Mouse (Mus musculus): ENCODE data around the gene Derl3. TPM values are rescaled to one million over a fixed set of nuclear protein-coding genes. Genes with fewer than 3 reads are reported as not detected.
"Not testable (repeated sequence)": the region's sequence is repeated elsewhere in the genome, so short reads cannot be mapped to it uniquely, and the experiment has no call there.

Gene Derl3
- polyA plus RNA-seq, 1 experiment from 2014 or later: 2.1 TPM

- H3K4me1 ChIP-seq (ENCODE audit: control insufficient read depth, insufficient read depth, low read length); H3K9me3 ChIP-seq (ENCODE audit: control insufficient read depth, low read length); H3K27me3 ChIP-seq (replicated peaks; ENCODE audit: control insufficient read depth, insufficient read depth, low read length): not testable (repeated sequence)
- peak; percentile 98 for ATAC-seq (ENCODE audit: low read depth)
- 1% methylated on average over 19 of the region's 46 CpGs for WGBS
- peak within 1 kb of the TSS; percentile 66 for H3K4me2 ChIP-seq (ENCODE audit: low read depth, low read length)
- H3K36me3 ChIP-seq (ENCODE audit: control insufficient read depth, insufficient read depth, low read length): peaks cover 20% of the 10 kb centered on the region
- peak within 1 kb of the TSS; percentile 94 for H3K27ac ChIP-seq (replicated peaks; ENCODE audit: low read depth, low read length)
- H3K9ac ChIP-seq (ENCODE audit: low read depth, low read length): peak within 1 kb of the TSS; percentile 90
- DNase-seq (ENCODE audit: low spot score): peak; percentile 95
- H3K4me3 ChIP-seq (ENCODE audit: low read depth, low read length): peak within 1 kb of the TSS; percentile 68
These were observed 33.3 kb upstream of the Derl3 start, which contains the start of gene Mif for GRCm38 (mm10) chr10:75859786-75860470. TSS of gene Mif (minus strand) at chr10:75860240.

- H3K4me3 ChIP-seq (ENCODE audit: low read depth, low read length): peak overlapping the region; percentile 68; the same call in 1 of the 2 replicates
- H3K4me2 ChIP-seq (ENCODE audit: low read depth, low read length): peak overlapping the region; percentile 66
- peak overlapping the region; percentile 94 for H3K27ac ChIP-seq (replicated peaks; ENCODE audit: low read depth, low read length)
These were observed 32.5 kb upstream of the Derl3 start for GRCm38 (mm10) chr10:75860746-75861145.

GRCm38 (mm10) chr10:75861587-75861986, 31.6 kb upstream of the Derl3 start:
- DNase-seq (ENCODE audit: low spot score) (no peak), ATAC-seq (ENCODE audit: low read depth) (no peak)
- Histone ChIP-seq H3K27me3 (replicated peaks; ENCODE audit: control insufficient read depth, insufficient read depth, low read length) (no peaks in the 10 kb centered on the region), H3K4me3 (ENCODE audit: low read depth, low read length) (no peak overlapping the region), H3K27ac (replicated peaks; ENCODE audit: low read depth, low read length) (no peak overlapping the region), H3K9ac (ENCODE audit: low read depth, low read length) (no peak overlapping the region), H3K4me2 (ENCODE audit: low read depth, low read length) (no peak overlapping the region), H3K4me1 (ENCODE audit: control insufficient read depth, insufficient read depth, low read length) (peaks cover 10% of the 10 kb centered on the region), H3K9me3 (ENCODE audit: control insufficient read depth, low read length) (no peaks in the 10 kb centered on the region), H3K36me3 (ENCODE audit: control insufficient read depth, insufficient read depth, low read length) (peaks cover 20% of the 10 kb centered on the region)
- 88% methylated on average over 5 of the region's 5 CpGs for WGBS

More at GRCm38 (mm10) chr10:75860746-75861145, 32.5 kb upstream of the Derl3 start:
- Histone ChIP-seq H3K27me3 (replicated peaks; ENCODE audit: control insufficient read depth, insufficient read depth, low read length) (no peaks in the 10 kb centered on the region), H3K4me1 (ENCODE audit: control insufficient read depth, insufficient read depth, low read length) (peaks cover 10% of the 10 kb centered on the region), H3K9ac (ENCODE audit: low read depth, low read length) (peak overlapping the region; percentile 90; the same call in 1 of the 2 replicates), H3K9me3 (ENCODE audit: control insufficient read depth, low read length) (no peaks in the 10 kb centered on the region), H3K36me3 (ENCODE audit: control insufficient read depth, insufficient read depth, low read length) (peaks cover 20% of the 10 kb centered on the region)
- peak; percentile 65 for DNase-seq (ENCODE audit: low spot score)
- WGBS: 31% methylated on average over 7 of the region's 7 CpGs
- no peak for ATAC-seq (ENCODE audit: low read depth)

GRCm38 (mm10) chr10:75872025-75872914, 20.9 kb upstream of the Derl3 start:
- H3K27ac ChIP-seq (replicated peaks; ENCODE audit: low read depth, low read length): peak overlapping the region; percentile 64; the same call in 1 of the 2 replicates
- ATAC-seq (ENCODE audit: low read depth) (no peak), DNase-seq (ENCODE audit: low spot score) (no peak)
- H3K9me3 ChIP-seq (ENCODE audit: control insufficient read depth, low read length): no peaks in the 10 kb centered on the region
- H3K27me3 ChIP-seq (replicated peaks; ENCODE audit: control insufficient read depth, insufficient read depth, low read length): no peaks in the 10 kb centered on the region
- WGBS: 39% methylated on average over 10 of the region's 10 CpGs
- peaks cover 10% of the 10 kb centered on the region for H3K4me1 ChIP-seq (ENCODE audit: control insufficient read depth, insufficient read depth, low read length)
- H3K4me3 ChIP-seq (ENCODE audit: low read depth, low read length): peak overlapping the region; percentile 34
- H3K9ac ChIP-seq (ENCODE audit: low read depth, low read length): peak overlapping the region; percentile 38
- no peaks in the 10 kb centered on the region for H3K36me3 ChIP-seq (ENCODE audit: control insufficient read depth, insufficient read depth, low read length)
- peak overlapping the region; percentile 53 for H3K4me2 ChIP-seq (ENCODE audit: low read depth, low read length)

- Histone ChIP-seq H3K9ac (ENCODE audit: low read depth, low read length) (peak overlapping the region; percentile 38), H3K9me3 (ENCODE audit: control insufficient read depth, low read length) (no peaks in the 10 kb centered on the region), H3K4me2 (ENCODE audit: low read depth, low read length) (peak overlapping the region; percentile 53), H3K4me3 (ENCODE audit: low read depth, low read length) (peak overlapping the region; percentile 34), H3K27ac (replicated peaks; ENCODE audit: low read depth, low read length) (peak overlapping the region; percentile 64), H3K27me3 (replicated peaks; ENCODE audit: control insufficient read depth, insufficient read depth, low read length) (no peaks in the 10 kb centered on the region), H3K4me1 (ENCODE audit: control insufficient read depth, insufficient read depth, low read length) (peaks cover 10% of the 10 kb centered on the region), H3K36me3 (ENCODE audit: control insufficient read depth, insufficient read depth, low read length) (no peaks in the 10 kb centered on the region)
- WGBS: 3% methylated on average over 11 of the region's 11 CpGs
- ATAC-seq (ENCODE audit: low read depth): peak; percentile 99
- peak; percentile 97 for DNase-seq (ENCODE audit: low spot score)
These were observed 20.2 kb upstream of the Derl3 start for GRCm38 (mm10) chr10:75872915-75873542.

GRCm38 (mm10) chr10:75873543-75874170, 19.6 kb upstream of the Derl3 start:
- WGBS: 21% methylated on average over 10 of the region's 10 CpGs
- H3K9me3 ChIP-seq (ENCODE audit: control insufficient read depth, low read length): no peaks in the 10 kb centered on the region
- H3K27ac ChIP-seq (replicated peaks; ENCODE audit: low read depth, low read length): peak overlapping the region; percentile 64
- peak overlapping the region; percentile 53 for H3K4me2 ChIP-seq (ENCODE audit: low read depth, low read length)
- no peak overlapping the region for H3K9ac ChIP-seq (ENCODE audit: low read depth, low read length)
- H3K4me1 ChIP-seq (ENCODE audit: control insufficient read depth, insufficient read depth, low read length): peaks cover 10% of the 10 kb centered on the region
- H3K4me3 ChIP-seq (ENCODE audit: low read depth, low read length): peak overlapping the region; percentile 34
- no peaks in the 10 kb centered on the region for H3K27me3 ChIP-seq (replicated peaks; ENCODE audit: control insufficient read depth, insufficient read depth, low read length)
- H3K36me3 ChIP-seq (ENCODE audit: control insufficient read depth, insufficient read depth, low read length): no peaks in the 10 kb centered on the region
- ATAC-seq (ENCODE audit: low read depth) (no peak), DNase-seq (ENCODE audit: low spot score) (no peak)

GRCm38 (mm10) chr10:75878836-75879235, 14.4 kb upstream of the Derl3 start:
- DNase-seq (ENCODE audit: low spot score): peak; percentile 28
- Histone ChIP-seq H3K4me1 (ENCODE audit: control insufficient read depth, insufficient read depth, low read length) (peaks cover 9% of the 10 kb centered on the region), H3K4me2 (ENCODE audit: low read depth, low read length) (no peak overlapping the region), H3K9me3 (ENCODE audit: control insufficient read depth, low read length) (no peaks in the 10 kb centered on the region), H3K4me3 (ENCODE audit: low read depth, low read length) (no peak overlapping the region), H3K27ac (replicated peaks; ENCODE audit: low read depth, low read length) (no peak overlapping the region), H3K36me3 (ENCODE audit: control insufficient read depth, insufficient read depth, low read length) (no peaks in the 10 kb centered on the region), H3K27me3 (replicated peaks; ENCODE audit: control insufficient read depth, insufficient read depth, low read length) (no peaks in the 10 kb centered on the region), H3K9ac (ENCODE audit: low read depth, low read length) (no peak overlapping the region)
- ATAC-seq (ENCODE audit: low read depth): no peak
- 83% methylated on average over 3 of the region's 3 CpGs for WGBS

GRCm38 (mm10) chr10:75880351-75880750, 12.9 kb upstream of the Derl3 start:
- DNase-seq (ENCODE audit: low spot score) (no peak), ATAC-seq (ENCODE audit: low read depth) (no peak)
- Histone ChIP-seq H3K4me2 (ENCODE audit: low read depth, low read length) (no peak overlapping the region), H3K9me3 (ENCODE audit: control insufficient read depth, low read length) (no peaks in the 10 kb centered on the region), H3K36me3 (ENCODE audit: control insufficient read depth, insufficient read depth, low read length) (no peaks in the 10 kb centered on the region), H3K27ac (replicated peaks; ENCODE audit: low read depth, low read length) (peak overlapping the region; percentile 44; the same call in 1 of the 2 replicates), H3K27me3 (replicated peaks; ENCODE audit: control insufficient read depth, insufficient read depth, low read length) (no peaks in the 10 kb centered on the region), H3K4me3 (ENCODE audit: low read depth, low read length) (no peak overlapping the region), H3K4me1 (ENCODE audit: control insufficient read depth, insufficient read depth, low read length) (peaks cover 6% of the 10 kb centered on the region), H3K9ac (ENCODE audit: low read depth, low read length) (no peak overlapping the region)
- 92% methylated on average over 10 of the region's 10 CpGs for WGBS

Measured in embryonic facial prominence, embryonic 14.5 days (tissue).